Mouse (Mus musculus) forebrain, embryonic 16.5 days (tissue): ENCODE data around the gene AB124611. TPM values are rescaled to one million over a fixed set of nuclear protein-coding genes. Genes with fewer than 3 reads are reported as not detected.
A peak's percentile ranks its signal among the peaks of the same experiment; 100 is the strongest.
"Not testable (repeated sequence)": the region's sequence is repeated elsewhere in the genome, so short reads cannot be mapped to it uniquely, and the experiment has no call there.

Source experiments
- ATAC-seq: fragments of 200-750 bp; cut with Nextera tagmentation; 2 replicates; pipeline ENCODE4 v1.8.0; 2017; ENCODE audit warnings: mild to moderate bottlenecking, moderate library complexity
- H3K27ac ChIP-seq: fragments of 300-500 bp; sonication (generic); 2 replicates; pipeline ENCODE4 v1.5.1; 2014; ENCODE audit warnings: low read length, control low read depth
- H3K27me3 ChIP-seq: fragments of 300-500 bp; sonication (generic); replicated peaks from 2 replicates; pipeline ENCODE4 v1.6.1; 2014; ENCODE audit warnings: low read length; ENCODE audit not compliant: control insufficient read depth, insufficient read depth
- H3K36me3 ChIP-seq: fragments of 300-500 bp; sonication (generic); 2 replicates; pipeline ENCODE4 v1.6.1; 2014; ENCODE audit not compliant: control insufficient read depth, insufficient read depth
- H3K4me1 ChIP-seq: fragments of 300-500 bp; sonication (generic); replicated peaks from 2 replicates; pipeline ENCODE4 v1.6.1; 2014; ENCODE audit warnings: low read length; ENCODE audit not compliant: control insufficient read depth, insufficient read depth
- H3K4me2 ChIP-seq: fragments of 300-500 bp; sonication (generic); 2 replicates; pipeline ENCODE4 v1.6.1; 2014; ENCODE audit warnings: mild to moderate bottlenecking, low read length, control low read depth
- H3K4me3 ChIP-seq: fragments of 300-500 bp; sonication (generic); replicated peaks from 2 replicates; pipeline ENCODE4 v1.5.1; 2014; ENCODE audit warnings: mild to moderate bottlenecking, low read length, control low read depth
- H3K9ac ChIP-seq: fragments of 300-500 bp; sonication (generic); replicated peaks from 2 replicates; pipeline ENCODE4 v1.6.1; 2014; ENCODE audit warnings: low read depth, low read length, control low read depth
- H3K9me3 ChIP-seq: fragments of 300-500 bp; sonication (generic); 2 replicates; pipeline ENCODE4 v1.6.1; 2016; ENCODE audit warnings: low read length; ENCODE audit not compliant: control insufficient read depth
- WGBS: fragments of 180-500 bp; shearing (Covaris S2); extraction: QIAGEN DNeasy Blood & Tissue Kit; methylation state at CpG from one replicate; pipeline ENCODE4 v1.1.7; 2014; 5-methylcytosine and 5-hydroxymethylcytosine counted together
- polyA plus RNA-seq: library from polyadenylated mRNA; unstranded; fragments of >200 nt; fragmentation: Nextera tagmentation; extraction: Ambion mirVana; gene quantifications from 2 replicates; pipeline ENCODE4 v1.2.1, GENCODE M21; 2015

The AB124611 gene
- polyA plus RNA-seq, 1 experiment from 2014 or later: 3.5 TPM

GRCm38 (mm10) chr9:21589538-21589937 is 63.6 kb downstream of the AB124611 start:
- no peak overlapping the region for H3K27ac ChIP-seq
- peaks cover 29% of the 10 kb centered on the region for H3K36me3 ChIP-seq
- no peaks in the 10 kb centered on the region for H3K27me3 ChIP-seq
- ATAC-seq: no peak
- H3K9me3 ChIP-seq: no peaks in the 10 kb centered on the region
- no peak overlapping the region for H3K4me3 ChIP-seq
- no peak overlapping the region for H3K4me2 ChIP-seq
- 87% methylated on average over 5 of the region's 5 CpGs for WGBS
- no peak overlapping the region for H3K9ac ChIP-seq
- H3K4me1 ChIP-seq: peaks cover 22% of the 10 kb centered on the region

- Histone ChIP-seq H3K9me3 (no peaks in the 10 kb centered on the region), H3K27ac (no peak overlapping the region), H3K36me3 (peaks cover 23% of the 10 kb centered on the region), H3K27me3 (no peaks in the 10 kb centered on the region), H3K4me1 (peaks cover 28% of the 10 kb centered on the region), H3K4me3 (no peak overlapping the region), H3K9ac (no peak overlapping the region), H3K4me2 (no peak overlapping the region; the same call in 1 of the 2 replicates)
- no peak for ATAC-seq
- 82% methylated on average over 6 of the region's 6 CpGs for WGBS
These were observed 65.3 kb downstream of the AB124611 start for GRCm38 (mm10) chr9:21591127-21591830.

GRCm38 (mm10) chr9:21591831-21592702 is 66.1 kb downstream of the AB124611 start:
- Histone ChIP-seq H3K27me3 (no peaks in the 10 kb centered on the region), H3K9me3 (no peaks in the 10 kb centered on the region), H3K4me2 (peak overlapping the region; percentile 94), H3K4me1 (peaks cover 28% of the 10 kb centered on the region), H3K4me3 (peak overlapping the region; percentile 97), H3K9ac (peak overlapping the region; percentile 65), H3K27ac (peak overlapping the region; percentile 76), H3K36me3 (peaks cover 16% of the 10 kb centered on the region)
- ATAC-seq: no peak; the same call in 1 of the 2 replicates
- 21% methylated on average over 17 of the region's 17 CpGs for WGBS

GRCm38 (mm10) chr9:21592703-21593121 is 66.7 kb downstream of the AB124611 start, which contains the start of the genes Timm29 and Yipf2:
Timm29 (plus strand) TSS chr9:21592722.
Yipf2 (minus strand) TSS chr9:21592828.
- peaks cover 14% of the 10 kb centered on the region for H3K36me3 ChIP-seq
- H3K4me3 ChIP-seq: peak within 1 kb of the TSS; percentile 97
- peak within 1 kb of the TSS; percentile 85 for H3K9ac ChIP-seq
- WGBS: under 1% methylated on average over 30 of the region's 30 CpGs
- H3K27ac ChIP-seq: peak within 1 kb of the TSS; percentile 90
- peaks cover 28% of the 10 kb centered on the region for H3K4me1 ChIP-seq
- ATAC-seq: peak; percentile 93
- H3K9me3 ChIP-seq: no peaks in the 10 kb centered on the region
- no peaks in the 10 kb centered on the region for H3K27me3 ChIP-seq
- H3K4me2 ChIP-seq: peak within 1 kb of the TSS; percentile 97

GRCm38 (mm10) chr9:21593122-21593721 is 67.2 kb downstream of the AB124611 start:
- Histone ChIP-seq H3K4me3 (peak overlapping the region; percentile 97), H3K36me3 (peaks cover 14% of the 10 kb centered on the region)
- WGBS: under 1% methylated on average over 59 of the region's 69 CpGs

GRCm38 (mm10) chr9:21594350-21594749 is 68.4 kb downstream of the AB124611 start:
- H3K4me1 ChIP-seq: peaks cover 28% of the 10 kb centered on the region
- peak overlapping the region; percentile 97 for H3K4me3 ChIP-seq
- peak overlapping the region; percentile 97 for H3K4me2 ChIP-seq
- not testable (repeated sequence) for H3K27me3 ChIP-seq, ATAC-seq, H3K9me3 ChIP-seq, H3K9ac ChIP-seq, H3K36me3 ChIP-seq, H3K27ac ChIP-seq
- WGBS: 90% methylated on average over 8 of the region's 8 CpGs

More at GRCm38 (mm10) chr9:21593122-21593721, 67.2 kb downstream of the AB124611 start:
- peak overlapping the region; percentile 90 for H3K27ac ChIP-seq
- peak overlapping the region; percentile 97 for H3K4me2 ChIP-seq
- no peaks in the 10 kb centered on the region for H3K9me3 ChIP-seq
- ATAC-seq: peak; percentile 58
- no peaks in the 10 kb centered on the region for H3K27me3 ChIP-seq
- peaks cover 28% of the 10 kb centered on the region for H3K4me1 ChIP-seq
- H3K9ac ChIP-seq: peak overlapping the region; percentile 85

GRCm38 (mm10) chr9:21594838-21595237 is 68.9 kb downstream of the AB124611 start:
- Histone ChIP-seq H3K9ac (no peak overlapping the region), H3K27me3 (no peaks in the 10 kb centered on the region), H3K4me3 (no peak overlapping the region), H3K4me2 (no peak overlapping the region), H3K27ac (no peak overlapping the region), H3K4me1 (peaks cover 28% of the 10 kb centered on the region), H3K9me3 (no peaks in the 10 kb centered on the region), H3K36me3 (peaks cover 6% of the 10 kb centered on the region)
- 88% methylated on average over 2 of the region's 2 CpGs for WGBS
- ATAC-seq: no peak
